Mouse (Mus musculus) right cerebral cortex, postnatal 10 days (tissue): ENCODE measurements around the gene Car3.
"Not testable (repeated sequence)": the region's sequence is repeated elsewhere in the genome, so short reads cannot be mapped to it uniquely, and the experiment has no call there.

Experiments used
- DNase-seq, 2 experiments: peaks; one replicate each; pipeline ENCODE4 v3.0.0; 2021; ENCODE audit warnings: low spot score in 2 of 2

Gene Car3

GRCm38 (mm10) chr3:14863022-14863711 is at the start of gene Car3:
Car3 (plus strand) TSS chr3:14863512.
- peak; percentile 64 to 68 for DNase-seq

DNA sequence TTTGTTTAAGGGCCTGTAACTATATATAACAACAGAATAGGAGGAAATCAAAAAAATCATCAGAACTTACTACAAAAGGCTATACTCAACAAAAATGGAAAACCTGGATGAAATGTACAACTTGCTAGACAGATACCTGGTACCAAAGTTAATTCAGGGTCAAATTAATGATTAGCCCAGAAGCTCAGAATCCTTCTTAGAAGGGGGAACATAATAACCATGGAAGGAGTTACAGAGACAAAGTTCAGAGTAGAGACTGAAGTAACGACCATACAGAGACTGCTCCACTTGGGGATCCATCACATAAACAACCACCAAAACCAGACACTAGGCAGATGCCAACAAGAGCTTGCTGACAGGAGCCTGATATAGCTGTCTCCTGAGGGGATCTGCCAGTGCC is 47.9 kb upstream of the Car3 start:
- DNase-seq, result not testable (repeated sequence)

- DNase-seq, result no peak
These were observed 43.3 kb upstream of the Car3 start for GRCm38 (mm10) chr3:14819844-14820504.

DNA sequence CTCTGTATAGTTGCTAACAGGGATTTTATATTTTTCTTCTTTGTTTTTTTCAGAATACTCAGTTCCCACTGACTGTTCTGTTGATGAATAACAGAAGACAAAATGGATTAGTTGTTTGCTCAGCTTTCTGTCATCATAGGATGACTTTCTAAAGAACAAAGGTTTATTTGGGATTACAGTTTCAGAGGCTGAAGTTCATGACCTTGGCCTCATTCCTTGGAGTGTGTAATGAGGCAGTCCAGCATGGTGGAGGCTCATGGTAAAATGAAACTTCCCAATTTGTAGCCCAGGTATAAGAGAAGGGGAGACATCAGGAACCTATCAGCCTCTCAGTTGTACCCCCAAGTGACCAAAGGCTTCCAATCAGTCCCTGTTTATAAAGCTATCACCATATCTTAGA is 34.4 kb upstream of the Car3 start:
- no peak for DNase-seq

GRCm38 (mm10) chr3:14831219-14831835 is 32.0 kb upstream of the Car3 start:
- no peak for DNase-seq

DNA sequence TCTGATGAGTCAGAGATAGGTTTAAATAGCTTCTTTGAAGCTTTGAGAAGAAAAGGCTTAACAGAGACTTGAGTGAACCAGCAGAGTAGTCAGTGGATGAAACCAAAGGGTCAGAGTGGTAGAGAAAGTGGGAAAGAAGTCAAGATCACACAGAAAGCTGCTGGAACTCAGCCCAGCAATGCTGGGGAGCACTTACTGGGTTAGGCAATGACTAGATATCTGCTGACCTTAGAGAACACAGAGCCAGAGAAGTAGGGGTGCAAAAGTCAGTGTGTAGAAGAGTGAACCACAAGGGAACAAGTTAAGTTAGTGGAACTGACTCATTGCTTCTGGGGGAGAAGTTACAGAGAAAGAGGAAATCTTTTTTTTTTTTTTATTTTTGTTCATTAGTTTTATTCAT is 30.5 kb upstream of the Car3 start:
- no peak for DNase-seq

- DNase-seq, result no peak
These were observed 24.4 kb upstream of the Car3 start for GRCm38 (mm10) chr3:14838936-14839335.

GRCm38 (mm10) chr3:14839466-14840118 is 23.7 kb upstream of the Car3 start:
- no peak for DNase-seq

DNA sequence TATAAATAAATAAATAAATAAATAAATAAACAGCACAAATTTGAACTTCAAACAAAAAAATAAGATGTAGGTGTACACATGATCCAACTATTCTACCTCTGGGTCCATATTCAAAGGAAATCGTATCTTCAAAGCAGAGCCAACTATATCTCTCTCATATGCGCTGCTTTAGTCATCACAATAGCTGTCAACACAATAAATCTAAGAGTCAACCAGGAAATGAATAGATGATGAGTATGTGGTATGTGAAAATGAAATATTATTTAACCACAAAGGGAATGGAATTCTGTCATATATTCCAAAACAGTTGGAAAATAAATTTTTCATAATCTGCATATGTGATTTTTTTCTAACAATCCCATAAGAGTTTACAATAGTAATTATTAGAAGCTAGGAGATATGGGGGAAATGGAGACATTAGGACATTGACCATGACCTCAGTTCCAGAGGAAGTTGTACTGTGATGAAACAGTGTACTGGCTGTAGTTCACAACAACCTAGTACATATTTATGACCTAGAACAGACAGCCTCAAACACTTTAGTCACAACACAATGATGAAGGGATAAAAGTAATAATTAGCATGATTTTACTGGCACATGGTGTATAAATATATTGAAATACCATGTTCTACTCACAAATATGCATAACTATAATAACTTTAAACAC is 14.6 kb upstream of the Car3 start:
- no peak for DNase-seq

DNA sequence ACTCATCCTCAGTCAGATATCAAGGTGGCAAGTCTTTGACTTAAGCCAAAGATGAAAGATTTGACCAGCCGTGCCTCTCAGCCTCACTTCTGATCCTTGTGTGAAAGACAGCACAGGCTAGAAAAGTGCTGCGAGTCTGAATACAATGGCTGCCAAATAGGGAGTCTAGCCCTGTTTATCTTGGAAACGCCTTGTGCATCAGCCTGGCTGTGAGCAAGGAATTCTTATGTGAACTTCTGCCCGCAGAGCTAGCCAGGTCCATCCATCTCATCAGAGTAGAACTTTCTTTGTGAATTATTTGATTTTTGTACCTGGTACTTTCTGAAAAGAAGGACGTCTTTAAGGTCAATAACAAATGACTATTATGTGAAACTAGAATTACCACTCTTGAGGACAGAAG is 9.3 kb upstream of the Car3 start:
- no peak for DNase-seq

- no peak for DNase-seq
These were observed 8.9 kb upstream of the Car3 start for GRCm38 (mm10) chr3:14854446-14854845.

DNA sequence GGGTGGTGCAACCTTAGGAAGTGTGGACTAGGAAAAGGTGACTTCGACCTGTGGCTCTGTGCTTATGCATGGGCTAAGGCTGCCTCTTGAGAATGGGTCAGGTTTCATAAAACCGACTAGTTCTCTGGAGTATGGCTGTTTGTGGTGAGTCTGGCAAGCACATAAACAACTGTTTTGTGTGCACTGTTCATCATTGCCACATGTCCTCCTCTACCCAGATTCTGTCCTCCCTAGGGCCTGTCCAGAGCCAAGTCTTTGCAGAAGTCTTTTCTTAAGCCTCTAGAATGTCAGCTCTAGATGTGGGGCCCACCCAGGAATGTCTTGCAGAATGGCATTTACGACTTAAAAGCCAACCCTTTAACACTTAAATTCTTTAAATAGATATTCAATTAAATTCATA is 5.4 kb upstream of the Car3 start:
- DNase-seq, result no peak

DNA sequence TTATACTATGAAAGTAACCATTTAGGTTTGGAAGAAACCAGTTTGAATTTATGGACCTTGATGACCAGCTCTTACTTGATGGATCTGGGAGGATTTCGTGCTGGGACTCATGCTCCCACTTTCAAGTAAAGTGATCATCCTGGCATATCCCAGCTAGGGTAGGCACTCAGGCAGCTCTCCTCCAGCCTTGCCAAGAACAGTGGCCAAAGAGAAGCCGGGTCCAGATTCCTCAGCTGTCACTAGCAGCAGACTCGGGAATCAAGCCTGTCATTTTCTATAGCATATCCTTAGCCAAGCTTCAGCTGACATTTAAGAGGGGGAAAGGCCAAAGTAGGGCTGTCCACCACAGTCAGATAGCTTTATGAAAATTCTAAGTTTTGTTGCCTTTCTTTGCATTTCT is 3.0 kb upstream of the Car3 start:
- no peak for DNase-seq

DNA sequence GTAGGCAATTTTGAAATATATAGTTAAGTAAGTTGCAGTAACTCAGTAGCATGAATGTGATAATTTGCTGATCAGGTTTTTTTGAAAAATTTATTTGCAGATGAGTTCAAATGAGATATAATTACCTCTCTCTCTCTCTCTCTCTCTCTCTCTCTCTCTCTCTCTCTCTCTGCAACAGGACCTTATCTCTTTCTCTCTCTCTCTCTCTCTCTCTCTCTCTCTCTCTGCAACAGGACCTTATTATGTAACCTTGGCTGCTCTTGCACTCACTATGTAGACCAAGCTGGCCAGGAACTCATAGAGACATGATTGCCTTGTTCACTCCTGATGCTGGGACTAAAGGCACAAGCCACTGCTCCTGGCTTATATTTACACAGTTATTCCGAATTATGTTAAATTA is 2.1 kb upstream of the Car3 start:
- no peak for DNase-seq

- no peak for DNase-seq
These were observed 1.5 kb upstream of the Car3 start for GRCm38 (mm10) chr3:14861787-14862186.

DNA sequence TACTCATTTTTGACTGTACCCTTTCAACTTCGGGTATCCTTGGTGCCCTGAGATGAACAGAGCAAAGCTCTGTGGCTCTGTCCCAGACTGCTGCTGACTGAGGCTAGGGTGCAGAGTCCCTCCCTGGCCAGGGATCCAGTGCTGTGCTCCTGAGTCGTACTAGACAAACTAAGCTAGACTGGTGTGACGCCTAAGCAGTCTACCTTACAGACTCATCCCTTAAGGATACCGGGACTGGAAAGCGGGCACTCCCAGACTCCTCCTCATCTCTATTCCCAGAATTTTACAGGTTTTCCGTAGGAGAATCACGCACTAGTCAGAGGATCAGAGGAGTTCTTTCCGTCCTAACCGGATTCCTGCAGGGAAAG is 674 bp upstream of the Car3 start:
- no peak for DNase-seq

DNA sequence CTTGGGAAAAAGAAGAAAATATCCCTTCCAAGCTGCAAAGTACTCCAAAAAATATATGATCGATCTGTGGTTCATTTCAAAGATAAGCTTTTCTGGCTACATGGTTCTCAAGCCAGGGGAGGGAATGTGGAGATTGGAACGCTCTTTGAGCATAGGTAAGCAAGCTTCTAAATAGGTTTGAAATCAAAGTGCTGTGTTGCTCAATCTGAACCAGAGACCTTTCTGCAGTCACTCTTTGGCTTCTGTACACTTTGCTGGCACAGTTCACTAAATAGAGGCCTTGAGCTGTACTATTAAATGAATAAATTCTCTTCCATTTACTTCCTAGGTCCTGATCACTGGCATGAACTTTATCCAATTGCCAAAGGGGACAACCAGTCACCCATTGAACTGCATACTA is 610 bp downstream of the Car3 start:
- no peak for DNase-seq

DNA sequence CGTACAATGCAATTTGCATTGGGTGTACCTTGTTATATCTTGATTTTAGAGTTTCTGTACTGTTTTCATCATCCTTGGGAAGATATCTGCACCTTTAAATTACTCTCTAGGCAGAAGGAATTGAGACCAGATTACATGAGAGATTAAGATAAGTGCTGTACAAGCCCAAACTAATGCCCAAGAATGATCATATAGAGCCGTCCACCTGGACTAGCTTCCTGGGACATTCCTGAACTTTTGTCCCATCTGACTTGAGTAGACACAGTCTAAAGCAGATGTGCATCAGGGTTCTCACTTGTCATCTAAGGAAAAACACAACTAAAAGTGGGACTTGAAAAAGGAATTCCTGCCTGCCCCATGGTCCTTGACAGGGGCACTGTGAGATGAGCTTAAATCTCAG is 2.6 kb downstream of the Car3 start:
- no peak for DNase-seq

- DNase-seq, result peak; percentile 47 to 64
These were observed 6.5 kb downstream of the Car3 start for GRCm38 (mm10) chr3:14869779-14870178.

GRCm38 (mm10) chr3:14870528-14870927 is 7.2 kb downstream of the Car3 start:
- no peak for DNase-seq

DNA sequence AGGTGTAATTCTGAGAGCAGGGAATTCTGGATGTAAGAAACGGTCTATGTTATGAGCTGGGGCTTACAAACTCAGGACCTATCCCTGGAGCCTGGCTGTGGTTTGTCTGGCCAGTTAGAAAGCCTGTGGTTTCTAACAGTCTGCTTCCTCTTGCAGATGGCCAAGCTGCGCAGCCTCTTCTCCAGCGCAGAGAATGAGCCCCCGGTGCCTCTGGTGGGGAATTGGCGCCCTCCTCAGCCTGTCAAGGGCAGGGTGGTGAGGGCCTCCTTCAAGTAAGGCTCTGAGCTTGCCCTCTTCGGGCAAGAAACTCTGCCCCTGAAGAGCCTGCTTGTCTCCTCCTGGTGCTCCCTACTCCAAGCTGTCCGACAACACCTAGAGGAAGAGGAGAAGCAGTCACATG is 8.1 kb downstream of the Car3 start:
- DNase-seq, result peak; percentile 22 to 38

GRCm38 (mm10) chr3:14874402-14875040 is 11.2 kb downstream of the Car3 start:
- DNase-seq, result no peak
